Mouse (Mus musculus): ENCODE data around the gene Tmprss9.
"Not testable (repeated sequence)": the region's sequence is repeated elsewhere in the genome, so short reads cannot be mapped to it uniquely, and the experiment has no call there.

DNA sequence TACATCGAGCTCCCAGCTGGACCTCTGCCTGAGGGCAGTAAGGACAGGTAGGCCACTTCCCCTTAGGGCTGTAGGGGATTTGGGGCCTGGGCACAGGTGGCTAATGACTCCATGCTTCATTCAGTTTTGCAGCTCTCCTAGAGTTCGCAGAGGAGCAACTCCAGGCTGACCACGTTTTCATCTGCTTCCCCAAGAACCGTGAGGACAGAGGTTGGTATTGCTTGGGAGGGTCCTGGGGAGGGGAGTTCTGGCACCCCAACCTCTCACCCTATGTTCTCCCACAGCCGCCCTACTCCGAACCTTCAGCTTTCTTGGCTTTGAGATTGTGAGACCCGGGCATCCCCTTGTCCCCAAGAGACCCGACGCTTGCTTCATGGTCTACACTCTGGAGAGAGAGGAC, 43.1 kb upstream of the Tmprss9 start:
- not testable (repeated sequence) for TF ChIP-seq CTCF (IDR thresholded peaks at IDR 0.05; ENCODE audit: low read depth, low read length); POLR2A (IDR thresholded peaks at IDR 0.05; ENCODE audit: extremely low read depth, insufficient read depth, low read length)

Data from liver, adult 2 months (tissue).